Mouse (Mus musculus) midbrain, postnatal 0 days (tissue): ENCODE results near the gene Tln2. TPM values are rescaled to one million over a fixed set of nuclear protein-coding genes. Genes with fewer than 3 reads are reported as not detected.
A peak's percentile ranks its signal among the peaks of the same experiment; 100 is the strongest.

Experiments used
- ATAC-seq: fragments of 200-750 bp; cut with Nextera tagmentation; 2 replicates; pipeline ENCODE4 v1.8.0; 2017; ENCODE audit warnings: moderate number of reproducible peaks, mild to moderate bottlenecking, moderate TSS enrichment, moderate library complexity; ENCODE audit not compliant: low FRiP score
- DNase-seq: peaks from one replicate; pipeline ENCODE4 v3.0.0-alpha.2; 2015; ENCODE audit warnings: low spot score
- H3K27ac ChIP-seq: fragments of 300-500 bp; sonication (generic); 2 replicates; pipeline ENCODE4 v1.5.1; 2014; ENCODE audit warnings: low read depth, mild to moderate bottlenecking, low read length, mixed read lengths
- H3K27me3 ChIP-seq: fragments of 300-500 bp; sonication (generic); 2 replicates; pipeline ENCODE4 v1.6.1; 2014; ENCODE audit warnings: low read length, control low read depth, mixed read lengths; ENCODE audit not compliant: insufficient read depth
- H3K36me3 ChIP-seq: fragments of 300-500 bp; sonication (generic); 2 replicates; pipeline ENCODE4 v1.6.1; 2014; ENCODE audit warnings: low read length, control low read depth, mixed read lengths; ENCODE audit not compliant: insufficient read depth
- H3K4me1 ChIP-seq: fragments of 300-500 bp; sonication (generic); 2 replicates; pipeline ENCODE4 v1.6.1; 2014; ENCODE audit warnings: mild to moderate bottlenecking, control low read depth, antibody characterized with exemption, low read length, mixed read lengths; ENCODE audit not compliant: insufficient read depth
- H3K4me2 ChIP-seq: fragments of 300-500 bp; sonication (generic); 2 replicates; pipeline ENCODE4 v1.6.1; 2014; ENCODE audit warnings: low read depth, mild to moderate bottlenecking, low read length, mixed read lengths; ENCODE audit not compliant: poor library complexity, severe bottlenecking
- H3K4me3 ChIP-seq: fragments of 300-500 bp; sonication (generic); 2 replicates; pipeline ENCODE4 v1.5.1; 2014; ENCODE audit warnings: low read depth, mild to moderate bottlenecking, low read length, moderate library complexity
- H3K9ac ChIP-seq: fragments of 300-500 bp; sonication (generic); replicated peaks from 2 replicates; pipeline ENCODE4 v1.6.1; 2014; ENCODE audit warnings: mild to moderate bottlenecking, low read length, moderate library complexity, mixed read lengths; ENCODE audit not compliant: poor library complexity, severe bottlenecking
- H3K9me3 ChIP-seq: fragments of 300-500 bp; sonication (generic); 2 replicates; pipeline ENCODE4 v1.6.1; 2016; ENCODE audit warnings: low read length, control low read depth
- CTCF ChIP-seq: IDR thresholded peaks from 2 replicates; pipeline ENCODE4 v1.5.1; 2016; ENCODE audit warnings: antibody characterized with exemption, mild to moderate bottlenecking
- WGBS: fragments of 180-500 bp; shearing (Covaris S2); extraction: QIAGEN DNeasy Blood & Tissue Kit; methylation state at CpG from one replicate; pipeline ENCODE4 v1.1.7; 2014; 5-methylcytosine and 5-hydroxymethylcytosine counted together
- polyA plus RNA-seq: library from polyadenylated mRNA; unstranded; fragments of >200 nt; fragmentation: Nextera tagmentation; extraction: Ambion mirVana; gene quantifications from 2 replicates; pipeline ENCODE4 v1.2.1, GENCODE M21; 2015
- total RNA-seq: library from RNA; depleted of rRNA; stranded (reverse); fragments of >200 nt; gene quantifications from 2 replicates; pipeline ENCODE4 v1.2.3, GENCODE M21; 2014

Gene Tln2
- total and polyA plus RNA-seq, 2 experiments from 2014 or later: 49.4 to 66.7 TPM

DNA sequence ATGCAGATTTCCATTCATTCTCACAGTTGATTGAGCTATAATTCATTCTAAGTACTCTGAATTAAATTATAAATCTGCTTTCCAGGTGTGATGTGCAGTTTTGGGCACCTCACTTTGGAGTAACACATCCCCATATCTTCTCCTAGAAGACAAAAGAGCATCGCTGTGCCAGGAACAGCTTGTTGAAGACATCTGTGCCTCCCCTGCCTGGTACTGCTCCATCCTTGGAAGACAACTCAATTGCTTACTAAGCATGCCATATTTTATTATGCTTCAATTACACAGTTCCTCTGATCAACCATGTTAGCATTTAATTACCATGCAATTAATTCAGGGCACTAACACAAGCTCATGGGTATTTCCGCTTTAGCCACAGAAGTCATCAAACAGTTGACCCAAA lies 31.8 kb downstream of the Tln2 start:
- no peak overlapping the region for H3K4me3 ChIP-seq
- no peak overlapping the region for H3K27ac ChIP-seq
- H3K4me2 ChIP-seq: no peak overlapping the region
- WGBS: 68% methylated on average over 2 of the region's 2 CpGs
- ATAC-seq (no peak), DNase-seq (peak; percentile 56)
- no peaks in the 10 kb centered on the region for H3K36me3 ChIP-seq
- H3K9ac ChIP-seq: no peak overlapping the region
- H3K4me1 ChIP-seq: 0 out of 2 replicates have a peak, but pooled peaks cover 2% of the 10 kb centered on the region
- TF ChIP-seq CTCF: no peak
- no peaks in the 10 kb centered on the region for H3K27me3 ChIP-seq
- no peaks in the 10 kb centered on the region for H3K9me3 ChIP-seq

DNA sequence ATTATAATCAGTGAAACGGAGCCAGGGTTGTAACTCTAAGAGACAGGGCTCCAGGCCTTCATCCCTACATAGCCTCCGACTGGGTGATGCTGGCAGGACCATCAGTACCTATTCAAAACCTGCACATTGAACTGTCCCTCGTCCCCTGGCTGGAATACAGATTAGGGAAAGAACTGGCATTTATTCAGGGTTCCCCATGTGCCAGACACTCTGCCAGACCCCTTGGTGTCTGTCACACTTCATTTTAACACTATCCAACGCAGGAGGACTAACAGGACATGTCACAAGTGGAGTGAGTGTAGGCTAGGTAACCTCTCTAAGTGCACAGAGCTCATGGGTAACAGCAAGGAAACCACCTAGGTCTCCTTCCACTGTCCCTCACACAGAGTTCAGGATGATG lies 37.8 kb downstream of the Tln2 start:
- no peak overlapping the region for H3K27ac ChIP-seq
- H3K27me3 ChIP-seq: no peaks in the 10 kb centered on the region
- no peaks in the 10 kb centered on the region for H3K36me3 ChIP-seq
- H3K4me3 ChIP-seq: no peak overlapping the region
- WGBS: 53% methylated on average over 4 of the region's 4 CpGs
- no peak overlapping the region for H3K9ac ChIP-seq
- H3K4me1 ChIP-seq: no peaks in the 10 kb centered on the region
- ATAC-seq (no peak), DNase-seq (no peak)
- no peak overlapping the region for H3K4me2 ChIP-seq
- TF ChIP-seq CTCF: no peak
- H3K9me3 ChIP-seq: no peaks in the 10 kb centered on the region

DNA sequence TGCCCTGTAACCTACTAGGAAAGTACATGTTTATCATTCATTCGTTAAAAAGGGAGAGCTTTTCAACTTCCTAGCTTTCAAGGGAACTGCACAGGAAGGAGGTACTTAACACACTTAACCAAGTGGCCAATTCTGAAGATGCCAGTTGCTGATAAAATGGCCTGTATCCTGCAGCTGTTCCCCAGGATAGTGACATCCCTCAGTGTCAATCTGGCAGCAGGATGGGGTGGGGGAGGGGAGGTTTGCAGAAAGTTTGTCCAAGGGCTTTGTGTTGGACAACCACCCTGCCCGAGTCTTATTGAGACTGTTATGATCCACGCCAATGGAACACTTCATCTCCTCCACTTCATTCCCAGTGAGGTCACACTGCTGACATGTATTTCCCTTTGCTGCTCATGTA lies 50.0 kb downstream of the Tln2 start:
- Histone ChIP-seq H3K36me3 (no peaks in the 10 kb centered on the region), H3K9ac (no peak overlapping the region), H3K4me2 (no peak overlapping the region), H3K4me3 (no peak overlapping the region), H3K27me3 (no peaks in the 10 kb centered on the region), H3K27ac (no peak overlapping the region), H3K4me1 (no peaks in the 10 kb centered on the region), H3K9me3 (no peaks in the 10 kb centered on the region)
- DNase-seq: no peak
- 79% methylated on average over 3 of the region's 3 CpGs for WGBS
- ATAC-seq: no peak
- no peak for TF ChIP-seq CTCF

DNA sequence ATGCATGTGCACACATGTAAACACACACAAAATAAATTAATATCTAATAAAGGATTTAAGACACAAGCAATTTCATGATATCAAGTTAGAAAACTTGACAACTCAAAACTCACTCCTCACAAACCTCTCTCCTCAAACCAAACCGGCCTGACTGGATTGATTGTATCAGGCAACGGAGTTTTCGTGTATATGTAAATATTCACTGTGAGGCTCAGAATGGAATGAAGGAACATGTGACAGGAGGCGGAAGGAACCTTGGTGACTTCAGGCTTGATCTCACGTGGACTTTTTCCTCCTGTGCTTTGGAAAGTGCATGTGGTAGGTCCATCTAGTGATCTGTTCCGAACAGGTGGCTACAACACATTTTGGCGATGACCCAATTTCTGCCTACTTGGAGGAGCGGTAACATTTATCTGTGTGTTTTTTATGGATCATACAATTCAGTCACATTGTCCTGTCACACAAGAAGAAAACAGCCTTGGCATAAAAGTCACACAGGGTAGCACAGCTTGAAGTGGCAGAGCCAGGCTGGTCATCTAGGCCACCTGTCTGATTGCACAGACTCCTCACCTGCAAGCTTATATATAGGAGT lies 54.7 kb downstream of the Tln2 start:
- H3K27me3 ChIP-seq: no peaks in the 10 kb centered on the region
- TF ChIP-seq CTCF: no peak
- no peak overlapping the region for H3K9ac ChIP-seq
- H3K9me3 ChIP-seq: no peaks in the 10 kb centered on the region
- H3K36me3 ChIP-seq: no peaks in the 10 kb centered on the region
- H3K27ac ChIP-seq: no peak overlapping the region
- DNase-seq: no peak
- H3K4me3 ChIP-seq: no peak overlapping the region
- no peaks in the 10 kb centered on the region for H3K4me1 ChIP-seq
- no peak for ATAC-seq
- WGBS: 92% methylated on average over 8 of the region's 8 CpGs
- no peak overlapping the region for H3K4me2 ChIP-seq

DNA sequence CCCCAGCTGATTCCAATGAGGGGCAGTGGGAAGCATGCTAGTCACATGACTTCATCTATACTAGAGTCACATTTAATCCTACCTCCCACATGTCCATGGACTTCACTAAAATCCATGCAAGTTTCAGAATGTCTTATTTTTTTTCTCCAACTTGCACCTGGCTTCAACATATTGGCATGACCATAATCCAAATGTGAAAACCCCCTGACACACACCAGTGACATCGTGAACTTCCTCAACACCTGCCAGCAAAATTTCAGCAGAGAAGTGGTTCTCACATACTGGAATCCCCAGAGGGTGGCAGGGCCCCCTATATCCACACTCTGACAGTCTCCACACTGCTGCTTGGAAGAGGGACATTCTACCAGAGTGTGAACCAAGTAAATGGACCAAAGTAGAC lies 57.7 kb downstream of the Tln2 start:
- H3K9ac ChIP-seq: no peak overlapping the region
- 0 out of 2 replicates have a peak, but pooled peaks cover 3% of the 10 kb centered on the region for H3K4me1 ChIP-seq
- no peaks in the 10 kb centered on the region for H3K27me3 ChIP-seq
- no peak overlapping the region for H3K27ac ChIP-seq
- no peak overlapping the region for H3K4me2 ChIP-seq
- no peaks in the 10 kb centered on the region for H3K9me3 ChIP-seq
- no peak overlapping the region for H3K4me3 ChIP-seq
- no peaks in the 10 kb centered on the region for H3K36me3 ChIP-seq
- TF ChIP-seq CTCF: no peak
- 78% methylated on average over 1 of the region's 1 CpGs for WGBS
- ATAC-seq (no peak), DNase-seq (no peak)

DNA sequence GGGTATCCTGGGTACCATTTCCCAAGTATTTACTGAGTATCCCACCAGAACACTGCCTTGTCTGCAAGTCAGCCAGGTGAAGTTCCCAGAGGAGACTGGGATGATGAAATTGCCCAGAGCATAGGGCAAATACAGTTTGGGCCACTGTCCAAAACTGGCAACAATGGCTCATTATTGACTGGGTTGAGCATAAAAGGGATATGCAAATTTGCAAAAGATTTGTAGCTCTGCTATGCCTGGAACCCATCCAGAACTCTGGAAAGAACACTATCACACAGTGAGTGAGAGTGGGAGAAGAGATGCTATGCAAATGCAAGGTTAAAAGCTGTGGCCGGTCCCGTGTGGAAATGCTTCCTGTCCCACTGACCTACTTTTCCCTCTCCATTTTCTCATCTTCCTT lies 63.1 kb downstream of the Tln2 start:
- Histone ChIP-seq H3K4me1 (peaks cover 8% of the 10 kb centered on the region; the same call in 1 of the 2 replicates), H3K27me3 (no peaks in the 10 kb centered on the region), H3K4me2 (no peak overlapping the region), H3K36me3 (no peaks in the 10 kb centered on the region), H3K27ac (no peak overlapping the region), H3K9me3 (no peaks in the 10 kb centered on the region), H3K9ac (no peak overlapping the region), H3K4me3 (no peak overlapping the region)
- DNase-seq (peak; percentile 69), ATAC-seq (no peak)
- 33% methylated on average over 2 of the region's 2 CpGs for WGBS
- TF ChIP-seq CTCF: no peak
